Mouse (Mus musculus) E14TG2a.4 (cell line): ENCODE results near the gene Ifi47.

Experiments
- CTCF ChIP-seq: conservative IDR thresholded peaks from 2 replicates; pipeline ENCODE4 v1.5.1; 2014; ENCODE audit warnings: low read length
- NANOG ChIP-seq: IDR thresholded peaks from 2 replicates; pipeline ENCODE4 v1.6.1; 2014; ENCODE audit warnings: borderline replicate concordance, low read length, mixed read lengths
- POU5F1 ChIP-seq: IDR thresholded peaks from 2 replicates; pipeline ENCODE4 v1.6.1; 2014; ENCODE audit warnings: low read length, borderline replicate concordance

- no peak for TF ChIP-seq POU5F1
- TF ChIP-seq CTCF = no peak
- no peak for TF ChIP-seq NANOG
These were observed 8.5 kb downstream of the Ifi47 start for GRCm38 (mm10) chr11:49084875-49085274.
